Mouse (Mus musculus) left cerebral cortex, adult 2 months (tissue): ENCODE data around the gene Adam30. TPM values are rescaled to one million over a fixed set of nuclear protein-coding genes. Genes with fewer than 3 reads are reported as not detected.
A peak's percentile ranks its signal among the peaks of the same experiment; 100 is the strongest.

Source experiments
- DNase-seq, 2 experiments: peaks; one replicate each; pipeline ENCODE4 v3.0.0; 2021 to 2022; ENCODE audit warnings: low spot score in 2 of 2, mixed read lengths in 1 of 2; ENCODE audit errors: extremely low spot score in 1 of 2
- H3K27ac ChIP-seq: fragments of 200-600 bp; 2 replicates; pipeline ENCODE4 v1.8.1; 2022
- H3K4me3 ChIP-seq: fragments of 200-600 bp; 2 replicates; pipeline ENCODE4 v1.8.1; 2022
- CTCF ChIP-seq: fragments of 200-600 bp; IDR thresholded peaks from 2 replicates; pipeline ENCODE4 v1.8.1; 2022; ENCODE audit warnings: antibody characterized with exemption, mild to moderate bottlenecking, moderate library complexity
- intact Hi-C: fragments of 180-260 bp; cut with DNase I; formaldehyde crosslinking; loops from one replicate; pipeline ENCODE4 v1.15.1; 2025
- total RNA-seq, 2 experiments: library from RNA; stranded (reverse); gene quantifications; 2 replicates each; pipeline ENCODE4 v1.2.3; 2021

Adam30 gene
- total RNA-seq, 2 experiments from 2014 or later: not detected

DNA sequence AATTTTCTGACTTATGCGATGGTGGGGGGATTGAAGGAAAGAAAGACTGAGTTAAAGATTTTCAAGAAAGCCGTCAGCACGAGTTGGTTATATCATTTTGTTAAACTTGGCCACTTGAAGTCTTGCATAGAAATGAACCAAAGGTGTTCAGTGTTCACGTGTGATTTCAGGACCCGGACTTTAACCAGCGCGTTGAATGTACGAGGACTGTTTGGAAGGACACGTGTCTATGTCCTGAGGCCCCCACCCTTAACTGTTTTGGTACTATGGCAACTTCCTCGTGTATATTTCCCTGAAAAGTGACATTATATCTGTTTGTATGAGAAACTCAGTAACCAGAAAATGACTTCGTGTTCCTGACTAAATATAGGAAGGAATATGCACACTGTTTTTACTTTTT lies 10.5 kb upstream of the Adam30 start:
- intact Hi-C loops: no loop called here
- no peak for DNase-seq
- TF ChIP-seq CTCF: no peak

DNA sequence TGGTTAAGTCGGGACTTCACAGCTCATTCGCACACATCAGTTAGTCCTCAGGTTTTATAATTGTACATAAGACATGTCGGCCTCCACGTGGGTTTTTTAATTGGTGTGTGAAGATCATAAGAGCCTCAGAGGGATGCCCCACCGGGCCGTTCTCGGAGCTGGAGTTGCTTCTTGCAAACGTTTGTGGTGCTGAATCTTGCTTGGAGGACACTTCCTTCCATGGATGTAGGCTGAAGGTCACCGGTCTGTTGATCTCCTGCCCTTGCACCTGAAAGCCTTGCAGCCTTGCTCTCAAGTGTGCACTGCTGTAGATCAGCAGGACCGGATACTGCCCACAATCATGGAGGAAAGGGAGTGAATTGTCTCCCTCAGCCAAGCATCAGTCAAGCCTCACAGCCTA lies 9.4 kb upstream of the Adam30 start:
- Histone ChIP-seq H3K27ac (no peak overlapping the region), H3K4me3 (no peak overlapping the region)
- intact Hi-C loops: no loop called here
- DNase-seq: no peak
- TF ChIP-seq CTCF: no peak

More for the DNA sequence above, 10.5 kb upstream of the Adam30 start:
- no peak overlapping the region for H3K4me3 ChIP-seq
- no peak overlapping the region for H3K27ac ChIP-seq

DNA sequence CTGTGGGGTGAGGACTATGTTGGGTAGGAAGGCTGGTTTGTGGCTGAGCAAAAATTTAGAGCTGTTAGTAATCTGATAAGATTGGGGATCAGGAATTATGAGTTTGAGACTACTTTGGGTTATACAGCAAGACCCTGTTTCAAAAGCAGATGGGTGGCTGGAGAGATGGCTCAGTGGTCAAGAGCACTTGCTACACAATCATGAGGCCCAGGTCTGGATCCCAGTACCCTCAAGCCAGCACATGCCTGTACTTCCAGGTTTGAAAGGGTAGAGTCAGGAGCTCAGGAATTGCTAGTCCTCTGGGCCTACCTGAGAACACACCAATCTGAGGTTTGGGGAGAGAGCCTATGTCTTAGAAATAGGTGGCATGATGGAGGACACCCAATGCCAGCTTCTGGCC lies 7.0 kb upstream of the Adam30 start:
- TF ChIP-seq CTCF: no peak
- intact Hi-C loops: no loop called here
- Histone ChIP-seq H3K27ac (no peak overlapping the region), H3K4me3 (no peak overlapping the region)
- no peak for DNase-seq

DNA sequence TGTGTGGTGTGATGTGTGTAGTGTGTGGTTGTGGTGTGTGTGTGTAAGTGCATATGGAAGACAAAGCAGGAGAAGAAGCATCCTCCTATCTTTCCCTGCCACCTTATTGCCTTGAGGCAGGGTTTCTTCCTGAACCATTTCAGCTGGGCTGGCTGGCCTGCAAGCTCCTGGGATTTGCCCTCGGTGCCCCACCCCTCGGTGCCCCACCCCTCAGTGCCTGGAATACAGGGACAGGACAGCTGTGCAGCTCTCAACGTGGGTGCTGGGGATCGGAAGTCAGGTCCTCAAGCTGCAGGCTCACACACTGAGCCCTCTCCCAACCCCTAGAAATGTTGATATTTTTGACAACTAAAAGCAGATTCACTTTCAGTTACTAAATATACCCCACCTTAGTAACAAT lies 4.3 kb upstream of the Adam30 start:
- no peak for DNase-seq
- no peak for TF ChIP-seq CTCF
- intact Hi-C loops: no loop called here
- Histone ChIP-seq H3K4me3 (no peak overlapping the region), H3K27ac (no peak overlapping the region)

DNA sequence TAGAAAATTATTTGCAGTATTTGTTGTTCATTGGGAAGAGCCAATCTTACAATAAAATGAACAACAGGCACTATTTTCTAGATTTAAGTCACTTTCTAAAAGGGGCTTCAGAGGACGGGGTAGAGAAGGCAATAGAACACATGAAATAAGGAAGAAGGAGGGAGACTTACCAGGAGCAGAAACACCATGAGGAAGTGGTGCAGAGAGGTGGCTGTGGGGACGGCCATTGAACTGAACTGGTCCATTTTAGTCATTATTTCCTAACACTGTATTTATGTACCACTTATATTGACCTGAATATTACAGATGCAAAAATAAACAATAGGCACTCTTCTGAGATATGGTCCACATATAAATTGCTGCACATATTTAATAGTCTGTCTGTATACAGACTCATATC lies 3.4 kb upstream of the Adam30 start:
- Histone ChIP-seq H3K27ac (no peak overlapping the region), H3K4me3 (no peak overlapping the region)
- no peak for DNase-seq
- no peak for TF ChIP-seq CTCF
- intact Hi-C loops: no loop called here

DNA sequence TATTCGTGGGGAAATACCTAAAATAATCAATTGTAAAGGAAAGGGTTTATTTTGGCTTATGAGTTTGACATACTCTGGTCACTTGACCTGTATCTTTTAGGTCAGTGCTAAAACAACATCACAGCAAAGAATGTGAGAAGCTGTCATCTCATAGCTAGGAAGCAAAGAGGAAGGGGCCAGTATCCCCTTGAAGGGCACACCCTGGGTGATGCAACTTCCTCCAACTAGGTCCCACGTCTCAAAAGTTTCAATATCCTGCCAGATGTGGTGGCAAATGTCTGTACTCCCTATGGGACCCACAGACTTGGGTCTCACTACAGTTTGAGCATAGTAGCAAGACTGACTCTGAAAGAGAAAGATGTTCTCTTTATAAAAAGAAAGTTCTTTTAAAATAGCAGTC lies 2.8 kb upstream of the Adam30 start:
- no peak overlapping the region for H3K27ac ChIP-seq
- no peak for DNase-seq
- TF ChIP-seq CTCF: no peak
- intact Hi-C loops: no loop called here
- no peak overlapping the region for H3K4me3 ChIP-seq

DNA sequence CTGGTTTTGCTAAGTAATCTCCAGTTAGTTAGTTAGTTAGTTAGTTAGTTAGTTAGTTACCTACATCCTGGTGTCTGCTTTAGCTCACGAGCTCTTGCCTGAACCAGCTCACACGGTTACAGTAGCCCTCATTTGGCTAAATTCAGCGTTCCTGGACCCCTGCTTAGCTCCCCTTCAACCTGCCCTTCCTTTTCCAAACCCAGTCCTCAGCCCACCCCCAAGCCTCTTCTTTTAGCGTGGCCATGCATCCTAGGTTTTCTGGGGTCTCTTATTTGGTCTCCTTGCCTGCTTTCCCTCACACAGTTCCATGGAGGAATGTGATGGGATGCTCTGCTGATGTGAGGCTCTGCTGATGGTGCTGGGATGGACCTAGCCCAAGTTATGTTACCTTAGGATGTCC lies 1.8 kb upstream of the Adam30 start:
- no peak overlapping the region for H3K4me3 ChIP-seq
- no peak for TF ChIP-seq CTCF
- no peak overlapping the region for H3K27ac ChIP-seq
- DNase-seq: no peak
- intact Hi-C loops: no loop called here

DNA sequence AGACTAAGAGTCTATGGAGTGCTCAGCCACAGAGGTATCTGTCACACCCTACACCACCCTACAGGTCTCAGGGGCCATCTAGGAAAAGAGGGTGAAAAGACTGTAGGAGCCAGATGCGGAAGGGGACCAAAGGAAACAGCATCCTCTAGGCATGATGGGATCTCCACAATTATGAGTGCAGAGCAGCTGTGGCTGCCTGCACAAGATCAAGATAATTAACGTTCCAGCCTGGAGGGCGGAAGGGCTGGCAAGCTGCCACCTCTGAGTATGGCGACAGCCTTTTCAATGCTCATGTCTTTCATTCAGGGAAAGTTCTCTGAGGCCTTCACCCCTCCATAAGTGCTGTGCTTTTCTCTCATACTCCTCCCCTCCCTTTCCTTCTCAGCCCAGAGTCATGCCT lies 1.1 kb upstream of the Adam30 start:
- intact Hi-C loops: no loop called here
- Histone ChIP-seq H3K27ac (no peak overlapping the region), H3K4me3 (no peak overlapping the region)
- no peak for DNase-seq
- TF ChIP-seq CTCF: no peak

DNA sequence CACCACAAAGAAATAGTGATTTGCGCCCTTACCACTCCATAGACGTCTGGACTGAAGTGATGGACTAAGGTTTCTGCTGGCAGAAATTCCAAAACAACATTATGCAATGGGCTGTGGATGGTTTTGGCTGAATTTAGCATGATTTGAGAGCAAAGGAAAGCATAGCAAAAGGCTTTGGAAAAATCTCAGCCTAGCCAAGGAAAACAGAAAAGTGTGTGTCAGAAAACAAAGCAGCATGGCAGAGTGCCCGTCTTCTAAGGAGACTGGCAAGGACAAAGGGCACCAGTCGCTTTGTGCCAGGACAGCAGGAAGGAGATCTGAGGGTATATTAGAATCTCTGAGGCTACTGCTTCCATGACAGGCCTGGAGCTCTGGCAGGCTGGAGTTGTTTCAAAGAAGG lies 17.9 kb downstream of the Adam30 start:
- H3K27ac ChIP-seq: peak overlapping the region; percentile 37
- H3K4me3 ChIP-seq: no peak overlapping the region
- intact Hi-C loops: no loop called here
- TF ChIP-seq CTCF: no peak
- DNase-seq: peak; percentile 17

DNA sequence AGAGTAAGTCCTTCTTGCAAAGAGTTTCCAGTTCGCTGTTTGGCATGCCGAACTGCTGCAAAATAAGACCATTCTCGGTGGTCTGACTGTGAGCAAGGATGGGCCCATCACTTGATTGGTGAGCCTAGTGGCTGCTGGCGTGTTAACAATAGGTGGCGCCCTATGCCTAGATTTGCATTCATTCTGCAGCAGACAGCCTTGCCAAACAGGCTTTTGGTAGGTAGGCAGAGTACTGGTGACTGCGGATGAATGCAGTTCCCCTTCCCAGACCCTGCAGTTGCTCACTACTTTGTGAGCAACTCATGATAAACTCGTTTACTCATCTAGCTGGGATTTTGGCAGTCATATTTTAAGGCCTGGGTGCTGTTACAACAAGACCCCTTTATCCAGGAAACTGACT lies 20.4 kb downstream of the Adam30 start:
- peak; percentile 65 for TF ChIP-seq CTCF
- peak; percentile 31 to 35 for DNase-seq
- no peak overlapping the region for H3K27ac ChIP-seq
- H3K4me3 ChIP-seq: no peak overlapping the region
- intact Hi-C loops: loop anchor here (1.0 to 5.0 kb wide), 2 partner anchors 43 to 131 kb away; no protein-coding TSS in a partner anchor

DNA sequence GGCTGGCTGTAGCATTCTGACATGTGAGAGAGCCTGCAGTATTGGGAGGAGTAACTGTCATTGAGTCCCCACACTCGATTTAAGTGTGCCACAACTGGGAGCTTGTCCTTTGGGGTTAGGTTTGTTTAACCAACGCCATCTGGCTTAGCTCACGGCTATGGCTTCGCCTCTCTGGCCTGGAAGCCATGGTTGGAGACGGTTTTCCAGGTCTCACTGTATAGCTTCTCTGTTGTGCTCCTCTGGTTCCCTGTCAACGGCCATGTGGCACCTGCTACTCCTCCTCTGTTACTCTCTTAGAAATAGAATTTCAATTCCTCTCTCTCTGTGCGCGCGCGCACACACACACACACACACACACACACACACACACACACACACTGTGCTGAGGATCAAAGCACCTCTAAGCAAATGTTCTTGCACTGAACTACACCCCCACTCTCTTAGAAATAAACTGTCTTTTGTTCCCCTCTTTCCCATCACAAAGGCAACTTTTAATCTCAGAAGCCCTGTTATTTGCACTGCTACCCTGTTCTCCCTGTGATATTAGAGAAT lies 24.8 kb downstream of the Adam30 start:
- Histone ChIP-seq H3K27ac (no peak overlapping the region), H3K4me3 (no peak overlapping the region)
- DNase-seq: no peak
- intact Hi-C loops: no loop called here
- TF ChIP-seq CTCF: no peak

DNA sequence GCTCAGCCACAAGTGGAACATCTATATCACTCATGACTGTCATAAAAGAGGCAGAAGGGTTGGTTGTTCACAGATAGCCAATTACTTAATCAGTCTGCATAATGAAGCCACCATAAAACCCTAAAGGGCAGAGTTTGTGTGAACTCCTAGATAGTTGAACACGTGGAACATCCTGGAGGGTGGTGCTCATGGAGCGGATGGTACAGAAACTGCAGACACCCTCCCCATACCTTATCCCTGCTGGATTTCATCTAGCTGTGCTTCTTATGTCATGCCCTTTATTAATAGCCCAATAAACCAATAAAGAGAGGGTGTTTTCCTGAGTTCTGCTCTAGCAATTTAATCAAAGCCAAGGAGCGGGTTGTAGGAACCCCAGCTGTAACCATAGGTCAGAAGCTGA lies 27.3 kb downstream of the Adam30 start:
- DNase-seq: no peak
- no peak for TF ChIP-seq CTCF

DNA sequence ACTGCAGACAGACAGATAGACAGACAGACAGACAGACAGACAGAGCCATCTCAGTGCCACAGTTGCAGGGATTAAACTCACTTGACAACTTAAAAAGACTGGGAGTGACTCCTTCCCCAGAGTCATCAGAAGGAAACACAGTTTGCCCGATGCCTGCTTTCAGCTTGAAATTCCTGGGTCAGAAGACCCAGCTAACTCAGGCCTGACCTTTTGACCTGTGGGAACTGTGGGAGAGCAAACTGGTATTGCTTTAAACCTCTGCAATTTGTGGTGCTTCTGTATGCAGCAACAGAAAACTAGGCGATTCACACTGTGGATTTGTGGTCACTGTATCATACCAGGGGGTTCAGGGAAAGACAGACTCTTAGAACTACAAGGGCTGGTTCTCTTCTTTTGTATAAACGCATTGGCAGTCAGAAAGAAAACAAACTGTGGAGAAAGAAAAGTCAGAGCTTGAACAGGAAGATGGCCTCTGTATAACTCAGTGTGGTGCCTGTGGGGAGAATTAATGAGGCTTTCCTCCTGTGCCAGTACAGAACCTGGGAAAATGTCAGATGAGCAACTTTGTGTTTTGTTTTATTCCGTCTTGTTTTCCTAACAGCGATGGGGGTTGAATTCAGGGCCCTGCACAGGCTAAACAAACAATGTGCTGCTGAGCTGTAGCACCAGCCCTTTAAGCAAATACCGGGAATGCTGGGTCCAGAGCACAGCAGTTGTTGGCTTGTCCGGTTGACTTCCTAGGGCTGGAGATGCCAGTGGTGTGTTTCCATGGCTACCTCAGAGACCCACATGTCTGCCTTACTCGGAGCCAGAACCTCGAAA lies 37.5 kb downstream of the Adam30 start:
- Histone ChIP-seq H3K4me3 (no peak overlapping the region), H3K27ac (no peak overlapping the region; the same call in 1 of the 2 replicates)
- TF ChIP-seq CTCF: no peak
- intact Hi-C loops: no loop called here
- no peak for DNase-seq

More for the DNA sequence above, 27.3 kb downstream of the Adam30 start:
- Histone ChIP-seq H3K4me3 (no peak overlapping the region), H3K27ac (no peak overlapping the region)
- intact Hi-C loops: no loop called here
